Mouse (Mus musculus) cerebellum, adult 18-20 months (tissue): ENCODE data around the gene Vmn1r20.
"Not testable (repeated sequence)": the region's sequence is repeated elsewhere in the genome, so short reads cannot be mapped to it uniquely, and the experiment has no call there.

ENCODE experiments used
- DNase-seq, 2 experiments: peaks; one replicate each; pipeline ENCODE4 v3.0.0; 2021

Vmn1r20 gene

GRCm38 (mm10) chr6:57428630-57429029 lies at the start of gene Vmn1r20:
Gene Vmn1r20, plus strand, starts transcription at chr6:57428930.
- DNase-seq, result no peak

- no peak for DNase-seq
Measured at GRCm38 (mm10) chr6:57395683-57396082, 33.0 kb upstream of the Vmn1r20 start, which contains the start of gene Vmn1r18. Gene Vmn1r18, minus strand, starts transcription at chr6:57395783.

DNA sequence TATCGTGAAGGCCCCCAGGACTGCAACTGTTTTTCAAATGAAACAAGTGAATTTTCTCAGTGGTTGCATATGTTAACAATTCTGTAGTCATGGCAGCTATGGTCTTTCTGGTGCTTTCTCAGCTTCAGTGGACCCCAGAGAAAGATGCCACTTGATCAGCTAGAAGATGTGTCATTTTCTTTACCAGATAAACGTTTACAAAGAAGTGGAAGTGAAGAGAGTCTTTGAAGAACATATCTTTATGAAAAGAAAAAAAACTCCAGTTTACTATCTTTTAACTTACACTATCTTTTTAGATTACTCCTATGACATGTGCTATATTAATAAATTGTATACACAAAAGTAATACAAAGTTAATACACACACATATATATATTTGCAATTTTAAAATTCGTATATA lies 25.2 kb upstream of the Vmn1r20 start, which contains the start of gene Vmn1r19:
Vmn1r19 (plus strand) TSS at position 301 of the 400 bp plus-strand sequence.
- DNase-seq, result not testable (repeated sequence)

DNA sequence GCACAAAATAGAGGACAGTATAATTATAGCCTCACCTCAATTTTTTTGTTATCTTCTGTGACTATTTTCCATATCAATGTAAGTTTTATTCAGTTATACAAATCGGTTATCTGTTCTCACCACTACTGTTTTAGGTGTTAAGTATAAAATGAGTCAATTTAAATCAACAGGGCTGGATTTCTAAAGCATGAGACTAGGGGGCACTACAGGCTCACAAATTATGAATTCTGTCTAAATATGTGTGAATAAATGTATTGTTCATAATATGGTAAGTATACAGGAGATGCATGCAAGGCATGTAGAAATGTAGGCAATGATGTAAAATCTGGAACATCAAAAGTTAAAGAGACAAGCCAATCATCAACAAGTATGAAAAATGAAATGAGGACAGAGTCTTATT lies 2.5 kb downstream of the Vmn1r20 start:
- DNase-seq, result peak; percentile 2 to 3

DNA sequence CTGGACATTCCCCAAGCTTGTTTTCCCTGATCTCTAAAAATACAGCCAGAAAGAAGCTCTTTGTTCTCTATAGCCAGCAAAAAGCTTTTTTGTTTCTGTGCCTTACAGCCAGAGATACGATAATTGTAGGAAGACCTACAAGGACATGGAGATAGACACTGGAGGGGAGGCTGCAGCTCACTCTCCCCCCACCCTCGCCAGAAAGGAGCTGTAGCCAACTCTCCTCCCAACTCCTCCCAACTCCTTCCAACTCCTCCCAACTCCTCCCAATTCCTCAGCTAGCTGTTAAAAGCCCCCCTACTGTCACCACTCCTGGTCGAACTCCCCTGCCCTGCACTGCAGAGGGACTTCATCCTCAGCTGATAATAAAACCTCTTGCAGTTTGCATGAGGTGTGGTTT lies 39.4 kb downstream of the Vmn1r20 start:
- DNase-seq, result not testable (repeated sequence)
